Mouse (Mus musculus) brain, embryonic 14.5 days (tissue): ENCODE results near the gene Uso1.

Source experiments
- CTCF ChIP-seq: fragments of 200-500 bp; IDR thresholded peaks from 2 replicates; pipeline ENCODE4 v1.5.1; 2012; ENCODE audit warnings: inconsistent platforms, mild to moderate bottlenecking, moderate library complexity, borderline replicate concordance; ENCODE audit not compliant: insufficient read depth, insufficient read length; ENCODE audit errors: extremely low read depth
- POLR2A ChIP-seq: fragments of 200-500 bp; IDR thresholded peaks from 2 replicates; pipeline ENCODE4 v1.6.1; 2012; ENCODE audit warnings: mild to moderate bottlenecking, inconsistent platforms, borderline replicate concordance; ENCODE audit not compliant: poor library complexity, insufficient read depth, insufficient read length, severe bottlenecking; ENCODE audit errors: extremely low read depth

- TF ChIP-seq CTCF, result no peak
- TF ChIP-seq POLR2A, result no peak
These were observed 17.1 kb downstream of the Uso1 start for GRCm38 (mm10) chr5:92154861-92155260.
